Mouse (Mus musculus): ENCODE results near the gene Chdh. TPM values are rescaled to one million over a fixed set of nuclear protein-coding genes. Genes with fewer than 3 reads are reported as not detected.

Gene Chdh
- polyA plus RNA-seq, 1 experiment from 2014 or later, result 1.9 TPM

GRCm38 (mm10) chr14:29987276-29987675 lies 21.5 kb upstream of the Chdh start:
- ATAC-seq (no peak), DNase-seq (ENCODE audit: low read depth, low spot score) (no peak)
- CTCF ChIA-PET, result interaction anchor here (1.0 kb wide), 1 partner anchor 13 kb away, joined by 3 read pairs; no protein-coding TSS in a partner anchor
- TF ChIP-seq CTCF (IDR thresholded peaks at IDR 0.05), result no peak
- POLR2A ChIA-PET, result no interaction called here
- in situ Hi-C loops (cut with MboI; ENCODE audit: low pct_unique_long_range_greater_than_20kb), result loop anchor here (10.0 to 25.0 kb wide), 2 partner anchors 488 to 675 kb away; partner anchors contain the start of genes Dcp1a and Rft1
- H3K27me3 ChIP-seq, result no peaks in the 10 kb centered on the region

DNA sequence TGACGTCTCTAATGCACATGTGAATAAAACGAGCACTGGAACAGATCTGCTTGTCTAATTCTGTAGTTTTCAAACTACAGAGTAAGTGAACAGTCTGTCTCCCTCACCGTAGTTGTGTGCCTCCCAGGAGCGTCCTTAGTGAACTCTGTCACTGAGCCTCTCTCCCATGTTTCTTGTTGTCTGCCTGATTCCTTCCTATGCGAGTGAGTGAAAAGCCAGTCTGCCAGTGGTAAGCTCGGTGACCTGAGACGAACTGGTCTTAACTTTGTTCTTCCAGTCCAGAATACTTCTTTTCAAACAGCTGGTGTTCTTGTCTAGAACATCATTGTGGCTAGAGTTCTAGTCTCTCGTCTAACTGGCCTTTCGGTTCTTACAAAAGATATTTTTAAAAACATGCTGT lies 21.1 kb upstream of the Chdh start:
- ATAC-seq (no peak), DNase-seq (ENCODE audit: low read depth, low spot score) (no peak)
- in situ Hi-C loops (cut with MboI; ENCODE audit: low pct_unique_long_range_greater_than_20kb), result loop anchor here (10.0 to 25.0 kb wide), 2 partner anchors 487 to 675 kb away; partner anchors contain the start of genes Dcp1a and Rft1
- no peaks in the 10 kb centered on the region for H3K27me3 ChIP-seq
- ChIA-PET POLR2A (no interaction called here), CTCF (no interaction called here)
- TF ChIP-seq CTCF (IDR thresholded peaks at IDR 0.05), result no peak

DNA sequence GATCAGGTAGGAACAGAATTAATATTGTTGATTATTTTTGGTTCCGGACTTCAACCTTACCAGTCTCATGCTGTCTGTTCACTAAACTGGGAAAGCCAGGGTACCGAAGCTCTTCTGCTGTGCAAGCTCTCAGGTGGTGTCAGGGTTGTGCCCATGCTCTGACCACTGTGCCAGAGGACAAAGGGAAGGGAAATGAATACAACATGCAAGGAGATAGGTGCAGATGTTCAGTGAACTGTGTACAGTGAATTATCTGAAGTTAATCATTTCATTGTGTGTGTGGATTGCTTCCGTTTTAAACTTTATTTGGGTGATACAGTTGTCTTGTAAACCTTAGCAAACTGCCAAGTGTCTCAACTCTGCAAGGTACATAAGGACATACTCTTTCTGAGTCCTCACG lies 20.5 kb upstream of the Chdh start:
- POLR2A ChIA-PET, result no interaction called here
- TF ChIP-seq CTCF (IDR thresholded peaks at IDR 0.05), result no peak
- CTCF ChIA-PET, result interaction anchor here (1.0 kb wide), 1 partner anchor 8 kb away, joined by 4 read pairs; no protein-coding TSS in a partner anchor
- ATAC-seq (no peak), DNase-seq (ENCODE audit: low read depth, low spot score) (no peak)
- no peaks in the 10 kb centered on the region for H3K27me3 ChIP-seq
- in situ Hi-C loops (cut with MboI; ENCODE audit: low pct_unique_long_range_greater_than_20kb), result loop anchor here (10.0 to 25.0 kb wide), 2 partner anchors 486 to 674 kb away; partner anchors contain the start of genes Dcp1a and Rft1

DNA sequence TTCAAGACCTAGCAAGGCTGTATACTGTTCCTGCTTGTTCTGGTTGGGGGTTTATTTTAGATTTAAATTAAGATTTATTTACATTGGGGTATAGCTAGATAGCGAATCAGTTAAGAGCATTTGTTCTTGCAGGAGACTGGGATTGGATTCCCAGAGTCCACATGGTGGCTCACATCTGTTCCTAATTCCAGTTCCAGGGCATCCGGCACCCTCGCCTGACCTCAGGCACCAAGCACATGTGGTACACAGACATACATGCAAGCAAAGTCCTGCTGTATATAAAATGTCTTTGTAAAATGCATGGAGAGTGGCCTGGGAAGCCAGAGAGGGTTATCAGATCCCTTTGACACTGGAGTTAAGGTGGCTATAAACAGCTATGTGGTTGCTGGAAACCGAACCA lies 13.8 kb upstream of the Chdh start:
- in situ Hi-C loops (cut with MboI; ENCODE audit: low pct_unique_long_range_greater_than_20kb), result loop anchor here (25.0 kb wide), 1 partner anchor 667 kb away; the partner anchor contains the start of gene Rft1
- ChIA-PET CTCF (interaction anchor here (1.3 kb wide), 1 partner anchor 10 kb away, joined by 3 read pairs; no protein-coding TSS in a partner anchor), POLR2A (interaction anchor here (1.8 kb wide), 1 partner anchor 9 kb away, joined by 5 read pairs; no protein-coding TSS in a partner anchor)
- ATAC-seq, result no peak
- no peak for TF ChIP-seq CTCF (IDR thresholded peaks at IDR 0.05)
- no peak for DNase-seq (ENCODE audit: low read depth, low spot score)
- no peaks in the 10 kb centered on the region for H3K27me3 ChIP-seq

DNA sequence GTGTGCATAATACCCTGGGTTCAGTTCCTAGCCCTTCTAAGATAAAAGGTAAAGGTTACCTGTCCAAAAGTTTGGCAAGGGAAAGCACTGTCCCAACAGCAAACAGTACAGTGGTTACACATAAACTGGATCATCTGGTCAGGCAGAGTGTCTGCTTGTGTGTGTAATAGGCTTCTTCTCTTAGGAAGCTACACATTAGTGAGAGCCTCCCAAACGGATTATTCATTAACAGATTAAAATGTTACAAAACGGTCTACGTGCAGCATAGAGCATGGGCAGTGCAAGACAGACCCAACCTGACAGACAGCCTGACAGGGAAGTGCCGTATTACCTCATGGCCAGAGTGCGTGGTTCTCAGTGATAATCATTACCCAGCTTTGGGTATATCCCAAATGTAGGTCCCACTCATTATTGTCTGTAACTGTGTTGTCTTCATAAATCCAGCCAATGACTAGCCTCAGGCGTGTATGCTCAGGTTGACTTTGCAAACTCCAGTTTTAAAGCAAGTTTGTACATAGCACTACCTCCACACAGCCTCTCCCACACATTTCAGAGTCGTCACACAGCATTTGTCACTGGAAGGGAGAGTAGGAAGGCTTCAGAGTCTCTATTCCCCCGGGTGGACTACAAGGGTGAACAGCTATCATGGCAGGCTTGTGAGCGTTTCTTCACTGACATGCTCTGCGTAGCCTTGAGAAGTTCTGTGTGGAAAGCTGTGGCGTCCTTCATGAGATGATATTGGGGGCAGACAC lies 12.6 kb upstream of the Chdh start:
- in situ Hi-C loops (cut with MboI; ENCODE audit: low pct_unique_long_range_greater_than_20kb), result loop anchor here (25.0 kb wide), 1 partner anchor 666 kb away; the partner anchor contains the start of gene Rft1
- ChIA-PET POLR2A (interaction anchor here (1.8 kb wide), 1 partner anchor 10 kb away, joined by 5 read pairs; no protein-coding TSS in a partner anchor), CTCF (interaction anchor here (1.3 kb wide), 1 partner anchor 8 kb away, joined by 3 read pairs; no protein-coding TSS in a partner anchor)
- no peaks in the 10 kb centered on the region for H3K27me3 ChIP-seq
- TF ChIP-seq CTCF (IDR thresholded peaks at IDR 0.05), result no peak
- ATAC-seq (peak; percentile 84), DNase-seq (ENCODE audit: low read depth, low spot score) (peak; percentile 49)

DNA sequence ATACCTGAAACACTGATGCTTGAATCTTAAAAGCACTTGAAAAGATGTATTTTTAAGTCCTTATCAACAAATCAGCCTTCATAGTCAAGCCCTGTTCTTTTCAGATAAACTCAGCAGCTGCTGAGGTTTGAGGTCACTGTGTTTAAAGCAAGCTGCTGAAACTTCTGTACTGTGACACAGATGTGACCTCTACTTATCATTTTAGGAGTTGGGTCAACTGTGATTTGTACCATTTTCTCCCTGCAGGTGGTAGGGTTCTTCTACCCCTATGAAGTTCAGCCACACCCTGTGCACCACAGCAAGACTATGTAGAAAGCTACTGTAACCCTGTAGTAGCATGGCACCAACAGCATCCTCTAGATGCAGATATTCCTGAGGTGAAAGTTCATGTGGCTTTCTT lies 11.5 kb upstream of the Chdh start:
- DNase-seq (ENCODE audit: low read depth, low spot score), result no peak
- in situ Hi-C loops (cut with MboI; ENCODE audit: low pct_unique_long_range_greater_than_20kb), result loop anchor here (25.0 kb wide), 1 partner anchor 665 kb away; the partner anchor contains the start of gene Rft1
- POLR2A ChIA-PET, result interaction anchor here (0.7 to 1.3 kb wide), 3 partner anchors 8 to 25 kb away, joined by 3 to 7 read pairs (median 3); partner anchors contain the start of genes Chdh and Il17rb
- ATAC-seq, result no peak
- no peaks in the 10 kb centered on the region for H3K27me3 ChIP-seq
- no peak for TF ChIP-seq CTCF (IDR thresholded peaks at IDR 0.05)
- CTCF ChIA-PET, result no interaction called here

DNA sequence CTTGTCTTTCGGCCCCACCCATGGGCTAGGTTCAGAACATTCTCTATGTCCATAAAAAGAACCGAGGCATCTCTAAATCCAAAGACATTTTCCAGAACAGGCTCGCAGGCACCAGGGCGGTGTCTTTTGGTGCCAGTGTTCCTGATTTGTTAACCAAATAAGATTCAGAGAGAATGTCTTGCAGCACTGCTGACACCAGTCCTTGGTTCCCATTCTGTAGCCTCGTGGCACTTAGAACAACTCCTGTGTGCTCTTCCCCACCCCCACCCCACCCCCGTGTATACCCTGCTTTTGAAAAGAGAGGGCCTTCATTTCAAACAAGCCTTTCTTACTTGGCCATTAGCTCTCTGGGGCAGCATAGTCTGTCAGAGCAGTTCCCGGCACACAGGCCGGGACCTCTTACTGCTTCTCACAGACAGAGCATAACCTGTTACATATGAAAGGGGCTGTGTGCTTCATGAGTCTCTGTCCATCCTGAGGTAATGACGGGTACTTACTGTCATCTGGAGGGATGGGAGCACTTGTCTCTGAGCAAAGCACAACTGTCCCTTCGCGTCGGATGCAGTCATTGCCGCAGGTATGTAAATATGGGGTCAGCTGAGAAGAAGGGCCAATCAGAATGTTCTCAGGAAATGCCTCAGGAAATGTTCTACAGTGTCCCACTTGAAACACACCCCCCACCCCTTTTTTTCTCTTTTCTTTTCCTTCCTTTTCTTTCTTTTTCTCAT lies 9.9 kb upstream of the Chdh start:
- ChIA-PET CTCF (interaction anchor here (1.1 kb wide), 1 partner anchor 9 kb away, joined by 3 read pairs; no protein-coding TSS in a partner anchor), POLR2A (no interaction called here)
- H3K27me3 ChIP-seq, result no peaks in the 10 kb centered on the region
- ATAC-seq, result no peak
- TF ChIP-seq CTCF (IDR thresholded peaks at IDR 0.05), result no peak
- DNase-seq (ENCODE audit: low read depth, low spot score), result no peak
- in situ Hi-C loops (cut with MboI; ENCODE audit: low pct_unique_long_range_greater_than_20kb), result loop anchor here (25.0 kb wide), 1 partner anchor 663 kb away; the partner anchor contains the start of gene Rft1

- in situ Hi-C loops (cut with MboI; ENCODE audit: low pct_unique_long_range_greater_than_20kb), result loop anchor here (25.0 kb wide), 1 partner anchor 663 kb away; the partner anchor contains the start of gene Rft1
- POLR2A ChIA-PET, result interaction anchor here (1.0 kb wide), 1 partner anchor 10 kb away, joined by 4 read pairs; no protein-coding TSS in a partner anchor
- TF ChIP-seq CTCF (IDR thresholded peaks at IDR 0.05), result no peak
- ATAC-seq (no peak), DNase-seq (ENCODE audit: low read depth, low spot score) (no peak)
- H3K27me3 ChIP-seq, result no peaks in the 10 kb centered on the region
- CTCF ChIA-PET, result interaction anchor here (0.8 to 1.1 kb wide), 2 partner anchors 10 to 11 kb away, joined by 3 read pairs; no protein-coding TSS in a partner anchor
These were observed 9.4 kb upstream of the Chdh start for GRCm38 (mm10) chr14:29999475-29999811.

DNA sequence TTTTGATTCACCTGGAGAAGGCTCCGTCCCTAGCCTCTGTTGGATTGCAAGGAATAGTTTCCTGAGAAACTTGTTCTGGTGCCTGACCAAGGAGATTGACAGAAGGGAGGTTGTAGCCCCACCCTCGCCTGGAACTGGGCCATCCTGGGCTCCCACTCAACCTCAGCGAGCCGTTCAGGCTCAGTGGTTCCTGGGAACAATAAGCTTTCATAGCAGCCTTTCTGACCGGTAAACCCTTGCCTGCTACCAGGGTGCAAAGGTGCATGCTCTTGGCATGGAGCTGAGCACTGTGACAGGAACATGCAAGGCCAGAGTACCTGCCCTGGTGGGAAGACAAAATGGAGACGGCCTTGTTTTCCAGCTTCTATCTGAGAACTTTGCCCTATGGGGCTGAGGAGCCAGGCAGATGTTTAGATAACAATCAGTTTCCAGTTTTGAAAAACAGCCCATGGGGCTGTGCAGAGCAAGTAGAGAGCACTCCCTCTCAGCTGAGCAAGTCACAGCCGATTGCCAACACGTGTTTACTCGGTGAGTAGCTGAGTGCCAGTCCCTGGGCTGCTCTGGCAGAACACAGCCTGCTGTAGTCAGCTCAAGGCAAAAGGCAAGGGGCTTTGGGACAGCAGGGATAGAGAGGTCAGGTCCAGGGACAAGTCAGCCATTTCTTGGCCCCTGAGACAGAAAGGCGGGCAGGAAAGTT lies 1.2 kb downstream of the Chdh start:
- ChIA-PET POLR2A (interaction anchor here (1.0 to 2.2 kb wide), 3 partner anchors 10 to 12 kb away, joined by 3 to 7 read pairs (median 4); no protein-coding TSS in a partner anchor), CTCF (interaction anchor here (0.7 to 1.5 kb wide), 4 partner anchors 10 to 127 kb away, joined by 3 read pairs; no protein-coding TSS in a partner anchor)
- peak; percentile 49 for ATAC-seq
- TF ChIP-seq CTCF (IDR thresholded peaks at IDR 0.05), result no peak
- no peaks in the 10 kb centered on the region for H3K27me3 ChIP-seq
- in situ Hi-C loops (cut with MboI; ENCODE audit: low pct_unique_long_range_greater_than_20kb), result no loop called here
- DNase-seq (ENCODE audit: low read depth, low spot score), result peak; percentile 54

Measured in Patski (cell line).